Mouse (Mus musculus): ENCODE results near the gene Hnrnpll. TPM values are rescaled to one million over a fixed set of nuclear protein-coding genes. Genes with fewer than 3 reads are reported as not detected.
A peak's percentile ranks its signal among the peaks of the same experiment; 100 is the strongest.
"Not testable (repeated sequence)": the region's sequence is repeated elsewhere in the genome, so short reads cannot be mapped to it uniquely, and the experiment has no call there.

Gene Hnrnpll
- polyA plus RNA-seq, 1 experiment: 77.4 TPM

- no peak for TF ChIP-seq POLR2A (IDR thresholded peaks at IDR 0.05; ENCODE audit: insufficient read depth, low read length)
- no peak for TF ChIP-seq CTCF (IDR thresholded peaks at IDR 0.05; ENCODE audit: low read depth, low read length)
- TF ChIP-seq EP300 (IDR thresholded peaks at IDR 0.05; ENCODE audit: insufficient read depth, low read depth, low read length): no peak
- Histone ChIP-seq H3K36me3 (ENCODE audit: control insufficient read depth, insufficient read depth, low read length, poor library complexity, severe bottlenecking) (no peaks in the 10 kb centered on the region), H3K27me3 (ENCODE audit: control insufficient read depth, insufficient read depth, low read length, poor library complexity, severe bottlenecking) (no peaks in the 10 kb centered on the region), H3K27ac (ENCODE audit: insufficient read depth, low read length) (no peak overlapping the region), H3K9me3 (replicated peaks; ENCODE audit: control insufficient read depth, insufficient read depth, low read length, poor library complexity, severe bottlenecking) (no peaks in the 10 kb centered on the region), H3K4me3 (ENCODE audit: low read depth, low read length) (no peak overlapping the region), H3K4me1 (ENCODE audit: control insufficient read depth, insufficient read depth, low read length) (peaks cover 2% of the 10 kb centered on the region), H3K9ac (ENCODE audit: low read depth, poor library complexity, severe bottlenecking) (no peak overlapping the region)
Observed at GRCm38 (mm10) chr17:80014361-80014809, 47.7 kb downstream of the Hnrnpll start.

GRCm38 (mm10) chr17:80009926-80010325 is 52.2 kb downstream of the Hnrnpll start:
- Histone ChIP-seq H3K9ac (ENCODE audit: low read depth, poor library complexity, severe bottlenecking) (no peak overlapping the region), H3K4me1 (ENCODE audit: control insufficient read depth, insufficient read depth, low read length) (peaks cover 5% of the 10 kb centered on the region), H3K4me3 (ENCODE audit: low read depth, low read length) (no peak overlapping the region), H3K36me3 (ENCODE audit: control insufficient read depth, insufficient read depth, low read length, poor library complexity, severe bottlenecking) (no peaks in the 10 kb centered on the region), H3K27ac (ENCODE audit: insufficient read depth, low read length) (no peak overlapping the region), H3K27me3 (ENCODE audit: control insufficient read depth, insufficient read depth, low read length, poor library complexity, severe bottlenecking) (no peaks in the 10 kb centered on the region), H3K9me3 (replicated peaks; ENCODE audit: control insufficient read depth, insufficient read depth, low read length, poor library complexity, severe bottlenecking) (no peaks in the 10 kb centered on the region)
- no peak for TF ChIP-seq CTCF (IDR thresholded peaks at IDR 0.05; ENCODE audit: low read depth, low read length)
- TF ChIP-seq EP300 (IDR thresholded peaks at IDR 0.05; ENCODE audit: insufficient read depth, low read depth, low read length): 0 out of 2 replicates have a peak, but pooled peaks have one; percentile 26

GRCm38 (mm10) chr17:80008847-80009246 is 53.3 kb downstream of the Hnrnpll start:
- Histone ChIP-seq H3K36me3 (ENCODE audit: control insufficient read depth, insufficient read depth, low read length, poor library complexity, severe bottlenecking) (no peaks in the 10 kb centered on the region), H3K9ac (ENCODE audit: low read depth, poor library complexity, severe bottlenecking) (no peak overlapping the region), H3K27ac (ENCODE audit: insufficient read depth, low read length) (no peak overlapping the region), H3K9me3 (replicated peaks; ENCODE audit: control insufficient read depth, insufficient read depth, low read length, poor library complexity, severe bottlenecking) (no peaks in the 10 kb centered on the region), H3K27me3 (ENCODE audit: control insufficient read depth, insufficient read depth, low read length, poor library complexity, severe bottlenecking) (no peaks in the 10 kb centered on the region), H3K4me3 (ENCODE audit: low read depth, low read length) (no peak overlapping the region), H3K4me1 (ENCODE audit: control insufficient read depth, insufficient read depth, low read length) (peaks cover 7% of the 10 kb centered on the region)
- TF ChIP-seq POLR2A (IDR thresholded peaks at IDR 0.05; ENCODE audit: insufficient read depth, low read length): no peak
- no peak for TF ChIP-seq CTCF (IDR thresholded peaks at IDR 0.05; ENCODE audit: low read depth, low read length)
- no peak for TF ChIP-seq EP300 (IDR thresholded peaks at IDR 0.05; ENCODE audit: insufficient read depth, low read depth, low read length)

- no peaks in the 10 kb centered on the region; the same call in 1 of the 2 replicates for H3K27me3 ChIP-seq (ENCODE audit: control insufficient read depth, insufficient read depth, low read length, poor library complexity, severe bottlenecking)
- no peaks in the 10 kb centered on the region for H3K36me3 ChIP-seq (ENCODE audit: control insufficient read depth, insufficient read depth, low read length, poor library complexity, severe bottlenecking)
- no peaks in the 10 kb centered on the region; the same call in 1 of the 2 replicates for H3K9me3 ChIP-seq (replicated peaks; ENCODE audit: control insufficient read depth, insufficient read depth, low read length, poor library complexity, severe bottlenecking)
- no peak overlapping the region for H3K9ac ChIP-seq (ENCODE audit: low read depth, poor library complexity, severe bottlenecking)
- peaks cover 7% of the 10 kb centered on the region for H3K4me1 ChIP-seq (ENCODE audit: control insufficient read depth, insufficient read depth, low read length)
- no peak overlapping the region for H3K4me3 ChIP-seq (ENCODE audit: low read depth, low read length)
- no peak overlapping the region; the same call in 1 of the 2 replicates for H3K27ac ChIP-seq (ENCODE audit: insufficient read depth, low read length)
- TF ChIP-seq EP300 (IDR thresholded peaks at IDR 0.05; ENCODE audit: insufficient read depth, low read depth, low read length): no peak
- TF ChIP-seq CTCF (IDR thresholded peaks at IDR 0.05; ENCODE audit: low read depth, low read length): peak; percentile 83
- no peak for TF ChIP-seq POLR2A (IDR thresholded peaks at IDR 0.05; ENCODE audit: insufficient read depth, low read length)
Observed at GRCm38 (mm10) chr17:80004345-80005239, 57.5 kb downstream of the Hnrnpll start.

GRCm38 (mm10) chr17:80003851-80004250 is 58.3 kb downstream of the Hnrnpll start:
- H3K36me3 ChIP-seq (ENCODE audit: control insufficient read depth, insufficient read depth, low read length, poor library complexity, severe bottlenecking); H3K4me1 ChIP-seq (ENCODE audit: control insufficient read depth, insufficient read depth, low read length); H3K27ac ChIP-seq (ENCODE audit: insufficient read depth, low read length); H3K9me3 ChIP-seq (replicated peaks; ENCODE audit: control insufficient read depth, insufficient read depth, low read length, poor library complexity, severe bottlenecking); H3K9ac ChIP-seq (ENCODE audit: low read depth, poor library complexity, severe bottlenecking); H3K4me3 ChIP-seq (ENCODE audit: low read depth, low read length); H3K27me3 ChIP-seq (ENCODE audit: control insufficient read depth, insufficient read depth, low read length, poor library complexity, severe bottlenecking): not testable (repeated sequence)

GRCm38 (mm10) chr17:80002385-80002852 is 59.7 kb downstream of the Hnrnpll start:
- TF ChIP-seq CTCF (IDR thresholded peaks at IDR 0.05; ENCODE audit: low read depth, low read length) (no peak), POLR2A (IDR thresholded peaks at IDR 0.05; ENCODE audit: insufficient read depth, low read length) (no peak), EP300 (IDR thresholded peaks at IDR 0.05; ENCODE audit: insufficient read depth, low read depth, low read length) (no peak)
- Histone ChIP-seq H3K36me3 (ENCODE audit: control insufficient read depth, insufficient read depth, low read length, poor library complexity, severe bottlenecking) (no peaks in the 10 kb centered on the region), H3K9ac (ENCODE audit: low read depth, poor library complexity, severe bottlenecking) (no peak overlapping the region), H3K27me3 (ENCODE audit: control insufficient read depth, insufficient read depth, low read length, poor library complexity, severe bottlenecking) (no peaks in the 10 kb centered on the region; the same call in 1 of the 2 replicates), H3K4me1 (ENCODE audit: control insufficient read depth, insufficient read depth, low read length) (peaks cover 5% of the 10 kb centered on the region), H3K27ac (ENCODE audit: insufficient read depth, low read length) (no peak overlapping the region), H3K9me3 (replicated peaks; ENCODE audit: control insufficient read depth, insufficient read depth, low read length, poor library complexity, severe bottlenecking) (no peaks in the 10 kb centered on the region; the same call in 1 of the 2 replicates), H3K4me3 (ENCODE audit: low read depth, low read length) (no peak overlapping the region)

Data from ES-Bruce4 (cell line).